Mouse (Mus musculus) embryonic facial prominence, embryonic 13.5 days (tissue): ENCODE data around the gene Slc9a8. TPM values are rescaled to one million over a fixed set of nuclear protein-coding genes. Genes with fewer than 3 reads are reported as not detected.

ENCODE experiments used
- ATAC-seq: fragments of 200-750 bp; cut with Nextera tagmentation; 2 replicates; pipeline ENCODE4 v1.8.0; 2017; ENCODE audit warnings: low read depth; ENCODE audit not compliant: insufficient number of reproducible peaks, insufficient read depth, low FRiP score, low TSS enrichment
- H3K27ac ChIP-seq: fragments of 300-500 bp; sonication (generic); 2 replicates; pipeline ENCODE4 v1.5.1; 2015; ENCODE audit warnings: moderate library complexity, mild to moderate bottlenecking, inconsistent platforms
- H3K27me3 ChIP-seq: fragments of 300-500 bp; sonication (generic); 2 replicates; pipeline ENCODE4 v1.6.1; 2015; ENCODE audit warnings: mild to moderate bottlenecking, inconsistent platforms
- H3K36me3 ChIP-seq: fragments of 300-500 bp; sonication (generic); 2 replicates; pipeline ENCODE4 v1.6.1; 2015; ENCODE audit warnings: mild to moderate bottlenecking, inconsistent platforms
- H3K4me1 ChIP-seq: fragments of 300-500 bp; sonication (generic); 2 replicates; pipeline ENCODE4 v1.6.1; 2015; ENCODE audit warnings: inconsistent platforms
- H3K4me2 ChIP-seq: fragments of 300-500 bp; sonication (generic); 2 replicates; pipeline ENCODE4 v1.6.1; 2015; ENCODE audit warnings: moderate library complexity, mild to moderate bottlenecking, inconsistent platforms
- H3K4me3 ChIP-seq: fragments of 300-500 bp; sonication (generic); 2 replicates; pipeline ENCODE4 v1.5.1; 2015; ENCODE audit warnings: mild to moderate bottlenecking, inconsistent platforms
- H3K9ac ChIP-seq: fragments of 300-500 bp; sonication (generic); 2 replicates; pipeline ENCODE4 v1.6.1; 2015; ENCODE audit warnings: mild to moderate bottlenecking, inconsistent platforms
- H3K9me3 ChIP-seq: fragments of 300-500 bp; sonication (generic); 2 replicates; pipeline ENCODE4 v1.6.1; 2016; ENCODE audit warnings: inconsistent platforms
- WGBS: fragments of 180-500 bp; shearing (Covaris S2); methylation state at CpG from one replicate; pipeline ENCODE4 v1.1.7; 2015; ENCODE audit warnings: mixed read lengths; 5-methylcytosine and 5-hydroxymethylcytosine counted together
- polyA plus RNA-seq: library from polyadenylated mRNA; unstranded; fragments of >200 nt; fragmentation: Nextera tagmentation; extraction: Ambion mirVana; gene quantifications from 2 replicates; pipeline ENCODE4 v1.2.1, GENCODE M21; 2015

The Slc9a8 gene
- polyA plus RNA-seq, 1 experiment from 2014 or later: 21.7 TPM

- Histone ChIP-seq H3K27me3 (no peaks in the 10 kb centered on the region), H3K9ac (peak overlapping the region; percentile 49), H3K27ac (no peak overlapping the region), H3K4me1 (peaks cover 26% of the 10 kb centered on the region), H3K4me3 (0 out of 2 replicates have a peak overlapping the region, but pooled peaks have one; percentile 99), H3K4me2 (peak overlapping the region; percentile 92), H3K9me3 (no peaks in the 10 kb centered on the region), H3K36me3 (peaks cover 39% of the 10 kb centered on the region)
- WGBS: 84% methylated on average over 3 of the region's 3 CpGs
- ATAC-seq: no peak
Measured at GRCm38 (mm10) chr2:167505127-167505526, 83.6 kb downstream of the Slc9a8 start.

DNA sequence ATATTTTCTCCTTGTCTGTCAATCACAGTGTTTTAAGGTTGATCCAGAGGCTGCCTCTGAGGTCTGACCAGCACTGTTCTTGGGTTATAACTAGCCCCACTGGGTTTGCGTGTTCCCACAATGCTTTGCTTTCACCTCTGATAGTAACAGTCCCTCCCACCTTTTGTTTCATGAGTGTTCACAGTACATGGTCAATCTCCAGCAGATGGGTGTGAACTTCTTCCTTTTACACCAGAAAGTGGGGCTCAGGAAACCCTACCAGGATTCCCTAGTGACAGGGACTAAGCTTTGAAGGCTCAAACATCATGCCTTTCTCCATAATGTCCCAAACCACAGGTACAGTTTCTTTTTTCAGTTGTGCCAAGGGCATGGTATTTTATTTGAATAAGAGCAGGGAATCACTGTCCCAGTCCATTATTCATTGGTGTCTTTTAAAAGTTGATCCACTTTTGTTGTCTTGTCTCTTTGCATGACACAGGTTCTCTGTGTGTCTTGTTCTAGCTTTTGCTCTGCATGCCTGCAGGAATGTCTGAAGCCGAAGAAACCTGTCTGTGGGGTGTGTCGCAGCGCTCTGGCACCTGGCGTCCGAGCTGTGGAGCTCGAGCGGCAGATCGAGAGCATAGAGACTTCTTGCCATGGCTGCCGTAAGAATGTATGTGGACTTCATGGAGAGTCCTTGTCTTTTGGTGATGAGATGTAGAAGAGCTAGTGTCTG, 85.2 kb downstream of the Slc9a8 start:
- peaks cover 55% of the 10 kb centered on the region for H3K36me3 ChIP-seq
- H3K27me3 ChIP-seq: no peaks in the 10 kb centered on the region
- H3K4me3 ChIP-seq: no peak overlapping the region
- peak overlapping the region; percentile 28; the same call in 1 of the 2 replicates for H3K9ac ChIP-seq
- H3K4me2 ChIP-seq: no peak overlapping the region
- WGBS: 93% methylated on average over 10 of the region's 10 CpGs
- peaks cover 26% of the 10 kb centered on the region for H3K4me1 ChIP-seq
- H3K27ac ChIP-seq: no peak overlapping the region
- ATAC-seq: no peak
- no peaks in the 10 kb centered on the region for H3K9me3 ChIP-seq

DNA sequence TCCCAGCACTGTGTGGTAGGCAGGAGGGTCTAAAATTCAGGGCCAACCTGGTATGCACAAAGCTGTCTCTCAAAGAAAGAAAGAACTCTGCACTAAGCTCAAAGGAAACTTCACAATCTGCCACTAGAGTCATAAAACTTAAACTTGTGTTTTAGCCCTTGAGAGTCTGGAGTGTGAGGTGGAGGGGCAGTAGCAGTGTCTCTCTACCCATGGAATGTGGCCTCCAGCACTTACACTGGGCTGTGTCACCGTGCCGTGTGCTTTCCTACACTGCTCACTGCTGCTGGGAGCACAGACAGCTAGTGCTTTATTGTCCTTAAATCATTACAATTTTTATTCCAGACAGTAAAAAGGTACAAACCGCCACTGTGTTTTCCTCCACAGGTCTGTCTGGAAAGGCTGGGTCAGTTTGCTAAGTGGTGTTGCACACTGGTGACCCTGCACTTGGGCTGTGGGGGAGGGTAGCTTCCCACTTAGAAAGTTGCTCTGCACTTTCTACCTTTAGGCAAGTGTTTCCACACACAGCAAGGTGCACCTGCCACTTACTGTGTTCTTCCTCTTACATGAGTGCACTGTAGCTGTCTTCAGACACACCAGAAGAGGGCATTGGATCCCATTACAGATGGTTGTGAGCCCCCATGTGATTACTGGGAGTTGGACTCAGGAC, 86.3 kb downstream of the Slc9a8 start:
- H3K27me3 ChIP-seq: no peaks in the 10 kb centered on the region
- H3K4me1 ChIP-seq: peaks cover 26% of the 10 kb centered on the region
- 91% methylated on average over 3 of the region's 3 CpGs for WGBS
- ATAC-seq: no peak
- H3K9ac ChIP-seq: no peak overlapping the region
- peaks cover 66% of the 10 kb centered on the region for H3K36me3 ChIP-seq
- no peaks in the 10 kb centered on the region for H3K9me3 ChIP-seq
- no peak overlapping the region for H3K4me3 ChIP-seq
- no peak overlapping the region for H3K4me2 ChIP-seq
- no peak overlapping the region for H3K27ac ChIP-seq

GRCm38 (mm10) chr2:167508569-167508968, 87.1 kb downstream of the Slc9a8 start:
- peaks cover 74% of the 10 kb centered on the region for H3K36me3 ChIP-seq
- no peak overlapping the region for H3K9ac ChIP-seq
- H3K27ac ChIP-seq: no peak overlapping the region
- H3K9me3 ChIP-seq: no peaks in the 10 kb centered on the region
- 97% methylated on average over 4 of the region's 4 CpGs for WGBS
- no peaks in the 10 kb centered on the region for H3K27me3 ChIP-seq
- no peak for ATAC-seq
- peaks cover 26% of the 10 kb centered on the region for H3K4me1 ChIP-seq
- no peak overlapping the region for H3K4me3 ChIP-seq
- no peak overlapping the region for H3K4me2 ChIP-seq

GRCm38 (mm10) chr2:167510485-167510884, 89.0 kb downstream of the Slc9a8 start:
- WGBS: 88% methylated on average over 3 of the region's 3 CpGs
- Histone ChIP-seq H3K4me3 (no peak overlapping the region), H3K9me3 (no peaks in the 10 kb centered on the region), H3K4me2 (no peak overlapping the region), H3K27me3 (no peaks in the 10 kb centered on the region), H3K36me3 (peaks cover 93% of the 10 kb centered on the region), H3K4me1 (peaks cover 11% of the 10 kb centered on the region), H3K27ac (no peak overlapping the region), H3K9ac (no peak overlapping the region)
- ATAC-seq: no peak

- 95% methylated on average over 9 of the region's 9 CpGs for WGBS
- Histone ChIP-seq H3K4me3 (no peak overlapping the region), H3K4me2 (no peak overlapping the region), H3K27ac (no peak overlapping the region), H3K27me3 (no peaks in the 10 kb centered on the region), H3K36me3 (peaks cover 98% of the 10 kb centered on the region), H3K4me1 (no peaks in the 10 kb centered on the region), H3K9ac (no peak overlapping the region), H3K9me3 (no peaks in the 10 kb centered on the region)
- no peak for ATAC-seq
Measured at GRCm38 (mm10) chr2:167512365-167512764, 90.9 kb downstream of the Slc9a8 start.

- ATAC-seq: no peak
- no peak overlapping the region for H3K4me3 ChIP-seq
- 94% methylated on average over 5 of the region's 5 CpGs for WGBS
- no peaks in the 10 kb centered on the region for H3K4me1 ChIP-seq
- no peak overlapping the region for H3K4me2 ChIP-seq
- peaks cover 98% of the 10 kb centered on the region for H3K36me3 ChIP-seq
- no peaks in the 10 kb centered on the region for H3K9me3 ChIP-seq
- no peak overlapping the region for H3K27ac ChIP-seq
- no peaks in the 10 kb centered on the region for H3K27me3 ChIP-seq
- H3K9ac ChIP-seq: no peak overlapping the region
Measured at GRCm38 (mm10) chr2:167512970-167513369, 91.5 kb downstream of the Slc9a8 start.

- H3K4me1 ChIP-seq: no peaks in the 10 kb centered on the region
- WGBS: 96% methylated on average over 4 of the region's 4 CpGs
- H3K4me2 ChIP-seq: no peak overlapping the region
- no peak for ATAC-seq
- H3K9me3 ChIP-seq: no peaks in the 10 kb centered on the region
- H3K9ac ChIP-seq: no peak overlapping the region
- peaks cover 94% of the 10 kb centered on the region for H3K36me3 ChIP-seq
- H3K27me3 ChIP-seq: no peaks in the 10 kb centered on the region
- no peak overlapping the region for H3K27ac ChIP-seq
- H3K4me3 ChIP-seq: no peak overlapping the region
Measured at GRCm38 (mm10) chr2:167514641-167515040, 93.1 kb downstream of the Slc9a8 start.

GRCm38 (mm10) chr2:167515688-167516087, 94.2 kb downstream of the Slc9a8 start:
- Histone ChIP-seq H3K9me3 (no peaks in the 10 kb centered on the region), H3K27me3 (no peaks in the 10 kb centered on the region), H3K9ac (no peak overlapping the region), H3K4me2 (no peak overlapping the region), H3K4me3 (no peak overlapping the region), H3K36me3 (peaks cover 92% of the 10 kb centered on the region), H3K27ac (no peak overlapping the region), H3K4me1 (no peaks in the 10 kb centered on the region)
- WGBS: 89% methylated on average over 5 of the region's 5 CpGs
- ATAC-seq: no peak

DNA sequence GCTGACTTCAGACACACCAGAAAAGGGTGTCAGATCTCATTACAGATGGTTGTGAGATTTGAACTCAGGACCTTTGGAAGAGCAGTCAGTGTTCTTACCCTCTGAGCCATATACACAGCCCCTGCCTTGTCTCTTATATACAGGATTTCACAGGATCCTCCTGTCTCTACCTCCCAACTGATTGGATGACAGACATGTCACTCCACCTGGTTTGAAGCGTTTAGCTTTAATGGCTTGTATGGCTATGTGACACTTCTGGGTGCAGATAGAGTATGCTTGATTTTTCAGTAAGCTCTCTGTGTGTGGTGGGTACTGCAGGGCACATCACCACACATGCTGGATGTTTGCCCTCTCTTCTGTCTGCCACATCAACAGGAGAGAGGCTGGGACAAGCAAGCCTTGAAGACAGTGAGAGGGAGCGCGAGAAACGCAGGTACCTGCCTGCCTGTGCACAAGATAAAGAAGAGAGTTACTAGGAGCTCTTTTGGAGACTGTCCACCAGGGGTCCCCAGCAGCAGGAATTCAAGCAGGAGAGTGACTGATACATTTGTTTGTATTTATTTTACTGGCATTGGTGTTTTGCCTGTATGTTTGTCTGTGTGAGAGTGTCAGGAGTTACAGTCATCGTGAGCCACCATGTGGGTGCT, 98.2 kb downstream of the Slc9a8 start:
- Histone ChIP-seq H3K36me3 (peaks cover 52% of the 10 kb centered on the region), H3K27ac (no peak overlapping the region), H3K9me3 (no peaks in the 10 kb centered on the region), H3K27me3 (no peaks in the 10 kb centered on the region), H3K4me2 (no peak overlapping the region), H3K4me1 (no peaks in the 10 kb centered on the region), H3K4me3 (no peak overlapping the region), H3K9ac (no peak overlapping the region)
- WGBS: 75% methylated on average over 5 of the region's 5 CpGs
- ATAC-seq: no peak
